Mouse (Mus musculus) lung, adult 2 months (tissue): ENCODE measurements around the gene Actrt3. TPM values are rescaled to one million over a fixed set of nuclear protein-coding genes. Genes with fewer than 3 reads are reported as not detected.
"Not testable (repeated sequence)": the region's sequence is repeated elsewhere in the genome, so short reads cannot be mapped to it uniquely, and the experiment has no call there.

Source experiments
- DNase-seq: peaks from one replicate; pipeline ENCODE4 v3.0.0; 2022
- H3K4me1 ChIP-seq: fragments of 200-500 bp; 2 replicates; pipeline ENCODE4 v1.6.1; 2011; ENCODE audit warnings: low read length; ENCODE audit not compliant: control insufficient read depth, insufficient read depth
- H3K4me3 ChIP-seq: fragments of 200-500 bp; replicated peaks from 2 replicates; pipeline ENCODE3; 2011; ENCODE audit warnings: low read depth, mild to moderate bottlenecking, control low read depth, low read length; ENCODE audit errors: extremely low read depth
- CTCF ChIP-seq: fragments of 200-500 bp; IDR thresholded peaks from 2 replicates; pipeline ENCODE4 v1.5.1; 2011; ENCODE audit warnings: mild to moderate bottlenecking, low read length, control low read depth; ENCODE audit not compliant: insufficient read depth
- POLR2A ChIP-seq: fragments of 200-500 bp; IDR thresholded peaks from 2 replicates; pipeline ENCODE4 v1.6.1; 2011; ENCODE audit warnings: low read depth, mild to moderate bottlenecking, control low read depth, low read length, borderline replicate concordance; ENCODE audit errors: extremely low read depth
- WGBS: fragments of 180-500 bp; shearing (Covaris S2); methylation state at CpG from one replicate; pipeline ENCODE4 v1.1.7; 2018; 5-methylcytosine and 5-hydroxymethylcytosine counted together
- polyA plus RNA-seq: library from polyadenylated mRNA; depleted of rRNA; stranded (reverse); fragments of >200 nt; gene quantifications from 2 replicates; pipeline ENCODE4 v1.2.3, GENCODE M21; 2012; rRNA removed

Gene Actrt3
- polyA plus RNA-seq, 1 experiment = not detected

GRCm38 (mm10) chr3:30593719-30594485, 5.8 kb downstream of the Actrt3 start:
- H3K4me1 ChIP-seq = no peaks in the 10 kb centered on the region
- no peak for DNase-seq
- H3K4me3 ChIP-seq = no peak overlapping the region
- TF ChIP-seq POLR2A (no peak), CTCF (0 out of 2 replicates have a peak, but pooled peaks have one; percentile 23)
- 76% methylated on average over 4 of the region's 4 CpGs for WGBS

GRCm38 (mm10) chr3:30592418-30592853, 7.3 kb downstream of the Actrt3 start:
- DNase-seq = peak; percentile 22
- Histone ChIP-seq H3K4me3 (no peak overlapping the region), H3K4me1 (no peaks in the 10 kb centered on the region)
- 0% methylated on average over 2 of the region's 2 CpGs for WGBS
- TF ChIP-seq CTCF (0 out of 2 replicates have a peak, but pooled peaks have one; percentile 0), POLR2A (no peak)

DNA sequence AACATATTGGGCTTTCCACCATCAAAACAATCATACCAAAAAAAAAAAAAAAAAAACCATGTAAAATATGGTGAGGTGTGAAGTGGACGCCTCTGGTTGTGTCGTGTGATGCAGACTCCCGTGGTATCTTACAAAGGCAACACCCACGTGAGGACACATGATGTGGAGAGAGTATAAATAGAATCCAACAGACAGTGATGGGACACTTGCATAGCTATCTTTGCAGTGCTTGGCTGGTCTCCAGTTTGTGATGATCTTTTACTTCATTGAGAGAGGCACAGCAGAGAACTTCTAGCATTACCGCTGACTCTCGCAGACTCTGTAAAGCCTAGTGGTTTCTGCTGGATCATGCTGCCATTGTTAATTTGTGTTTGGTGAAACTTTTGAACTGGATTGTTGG, 10.9 kb downstream of the Actrt3 start:
- H3K4me3 ChIP-seq = no peak overlapping the region
- no peaks in the 10 kb centered on the region for H3K4me1 ChIP-seq
- 69% methylated on average over 6 of the region's 6 CpGs for WGBS
- no peak for DNase-seq
- no peak for TF ChIP-seq POLR2A
- no peak for TF ChIP-seq CTCF

DNA sequence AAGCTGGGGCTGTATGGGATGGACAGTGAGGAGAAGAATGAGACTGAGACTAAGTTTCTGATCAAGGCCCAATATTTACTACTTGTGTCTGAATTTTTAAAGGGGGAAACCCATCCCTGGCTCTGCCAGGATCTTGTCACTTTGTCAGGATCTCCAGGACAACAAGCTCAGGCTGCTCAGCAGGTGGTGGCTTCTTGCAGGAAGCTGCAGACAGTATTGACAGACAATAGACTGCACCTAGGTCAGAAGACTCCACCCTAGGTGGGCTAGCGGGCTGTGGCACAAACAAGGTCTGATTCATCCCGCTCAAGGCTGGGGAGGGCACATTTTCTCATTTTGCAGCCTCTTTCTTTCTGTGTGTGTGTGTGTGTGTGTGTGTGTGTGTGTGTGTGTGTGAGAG, 26.2 kb downstream of the Actrt3 start:
- DNase-seq = no peak
- H3K4me1 ChIP-seq = no peaks in the 10 kb centered on the region
- TF ChIP-seq POLR2A = no peak
- no peak for TF ChIP-seq CTCF
- 10% methylated on average over 2 of the region's 2 CpGs for WGBS
- H3K4me3 ChIP-seq = no peak overlapping the region

GRCm38 (mm10) chr3:30566333-30566732, 33.4 kb downstream of the Actrt3 start:
- DNase-seq, H3K4me1 ChIP-seq, H3K4me3 ChIP-seq: not testable (repeated sequence)
- 85% methylated on average over 1 of the region's 2 CpGs for WGBS

DNA sequence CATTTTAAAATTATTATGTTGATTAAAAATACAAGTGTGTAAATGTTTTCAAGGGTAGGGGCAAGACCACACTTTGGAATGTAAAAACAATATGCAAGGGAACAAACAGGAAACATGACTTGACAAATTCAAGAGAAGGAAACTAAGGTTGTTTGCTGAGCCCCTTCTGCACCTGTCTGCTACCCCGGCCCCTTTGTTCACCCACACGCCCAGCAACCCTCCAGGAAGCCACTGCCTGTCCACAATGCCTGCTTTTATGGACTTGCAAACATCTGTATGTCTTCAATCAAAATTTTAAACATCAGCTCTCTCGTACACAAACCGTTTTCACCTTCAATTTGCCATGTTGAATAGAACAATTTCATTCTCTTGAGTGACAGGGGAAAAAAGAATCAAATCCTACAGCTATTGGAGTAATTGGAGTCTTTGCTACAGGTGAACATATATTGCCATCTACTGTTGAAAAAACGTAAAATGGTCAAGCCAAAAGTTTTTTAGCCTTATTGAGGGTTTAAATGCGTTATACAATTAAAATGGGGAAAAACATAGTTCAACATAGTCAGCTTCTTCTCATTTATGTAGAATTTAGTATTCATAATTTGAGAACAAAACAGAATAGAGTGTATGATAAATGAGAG, 38.9 kb downstream of the Actrt3 start:
- Histone ChIP-seq H3K4me1 (no peaks in the 10 kb centered on the region), H3K4me3 (no peak overlapping the region)
- WGBS = 47% methylated on average over 6 of the region's 6 CpGs
- no peak for TF ChIP-seq CTCF
- no peak for TF ChIP-seq POLR2A
- no peak for DNase-seq

GRCm38 (mm10) chr3:30553741-30554140, 46.0 kb downstream of the Actrt3 start:
- no peak for DNase-seq
- no peak overlapping the region for H3K4me3 ChIP-seq
- TF ChIP-seq POLR2A (no peak), CTCF (no peak)

GRCm38 (mm10) chr3:30550218-30550617, 49.5 kb downstream of the Actrt3 start:
- 66% methylated on average over 2 of the region's 2 CpGs for WGBS
- no peak for DNase-seq
- TF ChIP-seq POLR2A (no peak), CTCF (0 out of 2 replicates have a peak, but pooled peaks have one; percentile 5)
- H3K4me1 ChIP-seq = no peaks in the 10 kb centered on the region
- H3K4me3 ChIP-seq = no peak overlapping the region

More at GRCm38 (mm10) chr3:30553741-30554140, 46.0 kb downstream of the Actrt3 start:
- 70% methylated on average over 6 of the region's 6 CpGs for WGBS
- H3K4me1 ChIP-seq = no peaks in the 10 kb centered on the region

- Histone ChIP-seq H3K4me3 (no peak overlapping the region), H3K4me1 (no peaks in the 10 kb centered on the region)
- DNase-seq = no peak
- 58% methylated on average over 7 of the region's 7 CpGs for WGBS
- TF ChIP-seq POLR2A = no peak
- no peak for TF ChIP-seq CTCF
Observed at GRCm38 (mm10) chr3:30548928-30549327, 50.8 kb downstream of the Actrt3 start.

DNA sequence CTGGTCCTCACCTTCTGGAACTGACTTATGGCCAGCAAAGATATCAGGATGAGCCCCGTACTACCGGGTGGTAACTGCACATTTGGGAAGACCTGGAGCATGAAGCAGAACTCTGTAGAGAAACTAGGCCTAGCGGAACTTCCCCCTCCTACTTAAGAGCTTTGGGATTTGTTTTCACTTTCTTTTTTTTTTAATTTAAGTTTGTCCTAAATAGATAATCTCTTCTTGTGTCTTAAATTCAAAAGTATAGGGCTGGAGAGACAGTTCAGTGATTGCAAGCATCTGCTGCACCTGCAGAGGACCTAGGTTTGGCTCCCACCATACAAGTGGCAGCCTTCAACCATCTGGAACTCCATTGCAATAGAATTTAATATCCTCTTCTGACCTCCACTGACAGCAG, 51.8 kb downstream of the Actrt3 start, which contains the start of gene Mecom:
TSS of gene Mecom (minus strand) at position 101 of the 400 bp plus-strand sequence.
- WGBS = 92% methylated on average over 3 of the region's 3 CpGs
- H3K4me1 ChIP-seq = no peaks in the 10 kb centered on the region
- no peak for DNase-seq
- no peak within 1 kb of the TSS for H3K4me3 ChIP-seq
- TF ChIP-seq POLR2A = no peak
- no peak for TF ChIP-seq CTCF

Other genes with a start within 250 kb of the Actrt3 start
- 13.5 and 16.0 TPM in 2 replicates for gene Mecom, start 51.9 kb downstream of the Actrt3 start, polyA plus RNA-seq
- 5.5 and 8.6 TPM in 2 replicates for gene Mynn, start 2.1 kb upstream of the Actrt3 start, polyA plus RNA-seq
- not detected in 2 replicates for gene Lrriq4, start 44.6 kb upstream of the Actrt3 start, polyA plus RNA-seq
- 0.34 and 0.79 TPM in 2 replicates for gene Lrrc34, start 47.9 kb upstream of the Actrt3 start, polyA plus RNA-seq
- gene Lrrc31, start 99.9 kb upstream of the Actrt3 start, polyA plus RNA-seq = 0.35 and 0.78 TPM in 2 replicates
- gene Samd7, start 146.4 kb upstream of the Actrt3 start, polyA plus RNA-seq = not detected in 2 replicates
- gene Sec62, start 192.9 kb upstream of the Actrt3 start, polyA plus RNA-seq = 15.3 and 22.9 TPM in 2 replicates